Mouse (Mus musculus): ENCODE results near the gene Tmem115. TPM values are rescaled to one million over a fixed set of nuclear protein-coding genes. Genes with fewer than 3 reads are reported as not detected.

Tmem115 gene
- polyA plus RNA-seq, 1 experiment from 2014 or later: 44.8 TPM

DNA sequence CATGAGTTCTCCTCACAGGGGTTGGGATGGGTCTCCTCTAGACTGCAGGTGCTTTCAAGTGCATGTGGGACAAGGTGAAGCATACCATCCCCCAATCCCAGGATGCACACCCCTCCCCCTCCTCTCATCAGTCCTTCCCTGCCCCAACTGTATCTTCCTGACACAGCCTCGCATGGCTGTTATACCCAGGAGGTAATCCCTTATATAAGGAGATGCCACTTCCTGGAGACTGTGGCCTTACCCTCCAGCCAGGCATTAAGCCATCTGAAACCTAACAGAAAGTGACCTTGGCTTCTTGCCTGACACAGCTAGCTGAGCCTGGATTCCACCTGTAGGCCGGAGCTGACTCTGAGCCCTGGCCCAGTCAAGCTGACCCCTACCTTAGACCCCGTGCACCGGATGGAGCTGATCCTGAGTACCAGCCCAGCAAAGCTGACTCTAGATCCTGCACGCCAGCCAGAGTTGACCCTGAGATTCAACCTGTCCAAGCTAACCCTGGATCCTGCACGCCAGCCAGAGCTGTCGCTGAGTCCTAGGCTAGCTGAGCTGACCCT is 48.8 kb downstream of the Tmem115 start:
- no peaks in the 10 kb centered on the region for H3K27me3 ChIP-seq (ENCODE audit: insufficient read depth, poor library complexity, severe bottlenecking)
- DNase-seq (ENCODE audit: low spot score): no peak
- no peak overlapping the region for H3K27ac ChIP-seq
- WGBS: 90% methylated on average over 7 of the region's 7 CpGs
- peaks cover 65% of the 10 kb centered on the region for H3K4me1 ChIP-seq (replicated peaks)
- H3K9me3 ChIP-seq: no peaks in the 10 kb centered on the region
- H3K4me3 ChIP-seq: no peak overlapping the region
- peaks cover 19% of the 10 kb centered on the region for H3K36me3 ChIP-seq

DNA sequence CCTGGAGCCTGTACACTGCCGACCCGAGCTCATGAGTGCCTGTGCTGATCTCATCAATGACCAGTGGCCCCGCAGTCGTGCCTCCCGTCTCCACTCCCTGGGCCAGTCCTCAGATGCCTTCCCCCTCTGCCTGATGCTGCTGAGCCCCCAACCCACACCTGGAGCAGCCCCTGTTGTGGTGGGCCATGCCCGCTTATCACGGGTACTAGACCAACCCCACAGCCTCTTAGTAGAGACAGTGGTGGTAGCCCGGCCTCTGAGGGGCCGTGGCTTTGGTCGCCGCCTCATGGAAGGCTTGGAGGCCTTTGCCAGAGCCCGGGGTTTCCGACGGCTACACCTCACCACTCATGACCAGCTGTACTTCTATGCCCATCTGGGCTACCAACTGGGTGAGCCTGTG is 49.4 kb downstream of the Tmem115 start:
- DNase-seq (ENCODE audit: low spot score): no peak
- WGBS: 91% methylated on average over 14 of the region's 14 CpGs
- Histone ChIP-seq H3K27me3 (ENCODE audit: insufficient read depth, poor library complexity, severe bottlenecking) (no peaks in the 10 kb centered on the region), H3K36me3 (peaks cover 19% of the 10 kb centered on the region), H3K9me3 (no peaks in the 10 kb centered on the region), H3K4me3 (no peak overlapping the region; the same call in 1 of the 2 replicates), H3K27ac (0 out of 2 replicates have a peak overlapping the region, but pooled peaks have one; percentile 3), H3K4me1 (replicated peaks) (peaks cover 65% of the 10 kb centered on the region)

DNA sequence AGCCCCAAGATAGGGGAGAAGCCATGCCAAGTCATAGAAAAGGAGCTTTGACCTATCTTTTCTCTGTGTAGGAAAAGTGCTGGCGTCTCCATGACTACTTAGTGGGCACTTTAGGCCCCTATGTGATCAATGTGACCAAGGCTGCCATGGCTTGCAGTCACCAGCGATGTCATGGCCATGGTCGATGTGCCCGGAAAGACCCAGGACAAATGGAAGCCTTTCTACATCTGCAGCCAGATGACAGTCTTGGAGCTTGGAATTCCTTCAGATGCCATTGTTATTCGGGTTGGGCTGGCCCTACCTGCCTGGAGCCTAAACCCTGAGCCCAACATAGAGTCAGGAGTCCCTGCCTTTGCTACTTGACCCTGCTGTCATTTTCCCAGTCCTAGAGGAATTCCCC is 52.8 kb downstream of the Tmem115 start:
- Histone ChIP-seq H3K4me3 (no peak overlapping the region), H3K9me3 (no peaks in the 10 kb centered on the region), H3K4me1 (replicated peaks) (peaks cover 44% of the 10 kb centered on the region), H3K27me3 (ENCODE audit: insufficient read depth, poor library complexity, severe bottlenecking) (no peaks in the 10 kb centered on the region), H3K27ac (peak overlapping the region; percentile 70), H3K36me3 (peaks cover 42% of the 10 kb centered on the region)
- no peak for DNase-seq (ENCODE audit: low spot score)
- 92% methylated on average over 5 of the region's 5 CpGs for WGBS

DNA sequence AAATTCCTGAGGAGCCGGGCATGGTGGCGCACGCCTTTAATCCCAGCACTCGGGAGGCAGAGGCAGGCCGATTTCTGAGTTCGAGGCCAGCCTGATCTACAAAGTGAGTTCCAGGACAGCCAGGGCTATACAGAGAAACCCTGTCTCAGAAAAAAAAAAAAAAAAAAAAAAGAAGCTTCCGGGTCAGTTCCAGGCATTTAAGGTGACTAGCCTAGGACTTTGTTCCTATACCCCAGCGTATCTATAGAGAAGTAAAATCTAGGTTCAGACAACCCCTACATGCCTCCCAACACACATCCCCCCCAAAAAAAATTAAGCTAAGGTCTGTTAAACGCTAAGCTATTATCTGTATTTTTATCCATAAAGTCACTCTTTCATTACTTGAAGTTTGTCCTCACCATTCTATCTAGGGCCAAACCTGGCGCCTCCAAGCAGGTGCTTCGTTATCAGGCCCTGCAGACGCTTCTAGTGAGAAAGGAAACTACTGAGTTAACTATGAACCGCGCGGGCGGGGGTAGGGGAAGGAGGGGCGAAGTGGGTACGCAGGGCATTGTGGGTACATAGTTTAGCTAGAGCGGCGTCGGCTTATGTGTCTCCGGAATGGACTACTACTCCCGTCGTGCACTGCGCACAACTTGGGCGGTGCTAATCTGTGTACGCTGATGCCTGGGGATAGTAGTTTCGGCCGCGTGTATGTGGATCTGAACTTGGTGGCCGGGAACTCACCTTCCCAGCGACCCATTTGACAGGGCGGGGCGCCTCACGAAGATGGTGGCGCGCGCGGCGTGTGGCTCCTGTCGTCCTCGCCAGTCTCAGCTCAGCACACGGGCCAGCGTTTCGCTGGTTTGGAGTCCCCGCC is 53.5 kb downstream of the Tmem115 start, which contains the start of gene Ifrd2:
TSS of gene Ifrd2 (plus strand) at position 669 of the 859 bp plus-strand sequence.
- peaks cover 49% of the 10 kb centered on the region for H3K36me3 ChIP-seq
- DNase-seq (ENCODE audit: low spot score): peak; percentile 96
- H3K27me3 ChIP-seq (ENCODE audit: insufficient read depth, poor library complexity, severe bottlenecking): no peaks in the 10 kb centered on the region
- peak within 1 kb of the TSS; percentile 68 for H3K4me3 ChIP-seq
- WGBS: 15% methylated on average over 46 of the region's 46 CpGs
- H3K27ac ChIP-seq: peak within 1 kb of the TSS; percentile 85
- H3K4me1 ChIP-seq (replicated peaks): peaks cover 42% of the 10 kb centered on the region
- H3K9me3 ChIP-seq: no peaks in the 10 kb centered on the region

DNA sequence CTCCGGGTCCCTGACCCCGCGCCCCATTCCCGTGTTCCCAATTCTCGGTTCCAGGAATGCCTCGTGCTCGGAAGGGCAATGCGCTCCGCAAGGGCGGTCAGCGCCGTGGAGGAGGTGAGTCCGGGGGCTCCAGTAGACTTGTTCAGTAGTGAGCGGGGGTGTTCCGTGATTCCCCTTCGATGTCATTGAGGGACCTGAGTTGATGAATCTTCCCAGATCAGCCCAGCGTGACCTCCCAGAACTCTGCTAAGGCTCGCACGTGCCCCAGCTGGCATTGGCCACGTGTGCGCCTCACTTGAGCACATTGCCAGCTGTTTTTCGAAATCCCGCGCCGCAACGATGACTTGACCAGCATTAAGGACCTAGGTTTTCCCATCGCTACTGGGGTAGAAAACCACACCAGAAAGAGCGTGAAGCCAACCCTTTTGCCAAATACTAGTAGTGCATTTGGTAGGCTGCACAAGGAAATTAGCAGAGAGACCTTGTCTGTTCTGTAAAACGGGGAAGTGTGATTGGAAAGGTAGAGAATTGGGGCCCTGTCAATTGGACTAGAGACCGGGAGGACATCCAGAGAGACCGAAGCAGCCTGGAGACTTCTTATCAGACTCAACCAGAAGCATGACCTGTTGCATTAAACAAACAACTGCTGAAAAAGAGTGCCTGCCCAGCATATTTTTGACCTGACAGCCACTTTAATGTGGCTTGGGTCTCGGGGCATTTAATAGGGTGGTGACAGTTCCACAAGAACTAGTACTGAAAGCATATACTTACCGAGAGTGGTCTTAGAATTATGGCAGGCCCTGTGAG is 54.3 kb downstream of the Tmem115 start:
- Histone ChIP-seq H3K4me1 (replicated peaks) (peaks cover 38% of the 10 kb centered on the region), H3K4me3 (peak overlapping the region; percentile 68), H3K27me3 (ENCODE audit: insufficient read depth, poor library complexity, severe bottlenecking) (no peaks in the 10 kb centered on the region), H3K27ac (peak overlapping the region; percentile 85), H3K36me3 (peaks cover 50% of the 10 kb centered on the region), H3K9me3 (no peaks in the 10 kb centered on the region)
- WGBS: 7% methylated on average over 33 of the region's 33 CpGs
- no peak for DNase-seq (ENCODE audit: low spot score)

Other genes starting within 250 kb of the Tmem115 start
- gene Mapkapk3, start 244.1 kb upstream of the Tmem115 start, polyA plus RNA-seq (2016; fragmentation: Nextera tagmentation; extraction: Ambion mirVana): 4.9 and 5.1 TPM in 2 replicates
- 8.8 and 9.7 TPM in 2 replicates for gene Cish, start 237.9 kb upstream of the Tmem115 start, polyA plus RNA-seq (2016; fragmentation: Nextera tagmentation; extraction: Ambion mirVana)
- gene Hemk1, start 195.6 kb upstream of the Tmem115 start, polyA plus RNA-seq (2016; fragmentation: Nextera tagmentation; extraction: Ambion mirVana): 12.1 and 13.4 TPM in 2 replicates
- gene 6430571L13Rik, start 193.3 kb upstream of the Tmem115 start, polyA plus RNA-seq (2016; fragmentation: Nextera tagmentation; extraction: Ambion mirVana): 1.4 and 2.6 TPM in 2 replicates
- 0.87 and 2.9 TPM in 2 replicates for gene Cacna2d2, start 134.3 kb upstream of the Tmem115 start, polyA plus RNA-seq (2016; fragmentation: Nextera tagmentation; extraction: Ambion mirVana)
- gene Cyb561d2, start 8.2 kb downstream of the Tmem115 start, polyA plus RNA-seq (2016; fragmentation: Nextera tagmentation; extraction: Ambion mirVana): 25.1 and 25.9 TPM in 2 replicates
- 39.2 and 45.7 TPM in 2 replicates for gene Nprl2, start 8.3 kb downstream of the Tmem115 start, polyA plus RNA-seq (2016; fragmentation: Nextera tagmentation; extraction: Ambion mirVana)
- gene Zmynd10, start 13.4 kb downstream of the Tmem115 start, polyA plus RNA-seq (2016; fragmentation: Nextera tagmentation; extraction: Ambion mirVana): 2.6 and 4.7 TPM in 2 replicates
- 46.4 and 48.3 TPM in 2 replicates for gene Rassf1, start 17.6 kb downstream of the Tmem115 start, polyA plus RNA-seq (2016; fragmentation: Nextera tagmentation; extraction: Ambion mirVana)
- gene Tusc2, start 29.3 kb downstream of the Tmem115 start, polyA plus RNA-seq (2016; fragmentation: Nextera tagmentation; extraction: Ambion mirVana): 79.8 and 87.1 TPM in 2 replicates
- 134 and 135 TPM in 2 replicates for gene Hyal2, start 34.0 kb downstream of the Tmem115 start, polyA plus RNA-seq (2016; fragmentation: Nextera tagmentation; extraction: Ambion mirVana)
- 6.6 and 8.4 TPM in 2 replicates for gene Hyal1, start 43.0 kb downstream of the Tmem115 start, polyA plus RNA-seq (2016; fragmentation: Nextera tagmentation; extraction: Ambion mirVana)
- gene Naa80, start 44.9 kb downstream of the Tmem115 start, polyA plus RNA-seq (2016; fragmentation: Nextera tagmentation; extraction: Ambion mirVana): 19.2 and 20.8 TPM in 2 replicates
- gene Hyal3, start 46.9 kb downstream of the Tmem115 start, polyA plus RNA-seq (2016; fragmentation: Nextera tagmentation; extraction: Ambion mirVana): 0.41 and 0.77 TPM in 2 replicates
- gene Ifrd2, start 53.7 kb downstream of the Tmem115 start, polyA plus RNA-seq (2016; fragmentation: Nextera tagmentation; extraction: Ambion mirVana): 41.1 and 54.1 TPM in 2 replicates
- gene Sema3b, start 75.3 kb downstream of the Tmem115 start, polyA plus RNA-seq (2016; fragmentation: Nextera tagmentation; extraction: Ambion mirVana): 3.9 and 5.2 TPM in 2 replicates
- 554 and 640 TPM in 2 replicates for gene Gnai2, start 101.4 kb downstream of the Tmem115 start, polyA plus RNA-seq (2016; fragmentation: Nextera tagmentation; extraction: Ambion mirVana)
- 6.4 and 7.2 TPM in 2 replicates for gene Slc38a3, start 135.6 kb downstream of the Tmem115 start, polyA plus RNA-seq (2016; fragmentation: Nextera tagmentation; extraction: Ambion mirVana)
- 2.6 and 3.1 TPM in 2 replicates for gene Gnat1, start 145.8 kb downstream of the Tmem115 start, polyA plus RNA-seq (2016; fragmentation: Nextera tagmentation; extraction: Ambion mirVana)
- 14.5 and 16.4 TPM in 2 replicates for gene Sema3f, start 176.5 kb downstream of the Tmem115 start, polyA plus RNA-seq (2016; fragmentation: Nextera tagmentation; extraction: Ambion mirVana)
- 196 and 204 TPM in 2 replicates for gene Rbm5, start 237.1 kb downstream of the Tmem115 start, polyA plus RNA-seq (2016; fragmentation: Nextera tagmentation; extraction: Ambion mirVana)

Data from hindbrain, embryonic 10.5 days (tissue).